Mouse (Mus musculus): Measurements from ENCODE around the gene Ago3.

GRCm38 (mm10) chr4:126321854-126322511, 107.4 kb downstream of the Ago3 start:
- TF ChIP-seq CTCF (IDR thresholded peaks at IDR 0.05; ENCODE audit: low read depth, low read length) (peak; percentile 8; the same call in 1 of the 2 replicates), POLR2A (IDR thresholded peaks at IDR 0.05; ENCODE audit: borderline replicate concordance, low read depth, low read length) (0 out of 2 replicates have a peak, but pooled peaks have one; percentile 34)

All from bone marrow macrophage, adult 2 months (primary cell).